In genomic region chr13:64420847-64421246, GRCm38 (mm10) we compare ENCODE assay signal across 21 mouse cellular contexts.
"Had no signal": no experiment of that assay in that cellular context is flagged by ENCODE, and none has a peak within 500 bp of the region (broad histone marks: within the 10 kb centered on the region; RNA-seq: fewer than 3 reads in every experiment).

No protein-coding gene starts in this region.

- H3K9me3 ChIP-seq: heart, embryonic 10.5 days; heart, embryonic 12.5 days; hindbrain, embryonic 10.5 days; hindbrain, embryonic 12.5 days; intestine, embryonic 15.5 days; limb, embryonic 13.5 days; limb, embryonic 15.5 days; liver, embryonic 12.5 days had no signal

- H3K4me3 ChIP-seq: heart, embryonic 10.5 days; heart, embryonic 12.5 days; hindbrain, embryonic 10.5 days; hindbrain, embryonic 12.5 days; intestine, embryonic 15.5 days; limb, embryonic 13.5 days; limb, embryonic 15.5 days; liver, embryonic 12.5 days had no signal

- H3K27ac ChIP-seq: heart, embryonic 10.5 days; hindbrain, embryonic 10.5 days; hindbrain, embryonic 12.5 days; hindbrain, embryonic 14.5 days; intestine, embryonic 15.5 days; limb, embryonic 13.5 days; limb, embryonic 15.5 days; liver, embryonic 14.5 days had no signal

- DNase-seq: gastrocnemius, postnatal 14 days; heart, adult 18-20 months; heart, postnatal 10 days; heart, postnatal 4 days; kidney, adult 18-20 months; kidney, adult 8-10 months; kidney, postnatal 10 days; kidney, postnatal 36 days; layer of hippocampus, adult 9-11 months; layer of hippocampus, postnatal 36 days; left cerebral cortex, postnatal 4 days had no signal

- H3K36me3 ChIP-seq: heart, embryonic 10.5 days; heart, embryonic 12.5 days; hindbrain, embryonic 10.5 days; hindbrain, embryonic 12.5 days; intestine, embryonic 15.5 days; limb, embryonic 13.5 days; limb, embryonic 15.5 days; liver, embryonic 12.5 days had no signal

- H3K9ac ChIP-seq: heart, embryonic 12.5 days; hindbrain, embryonic 12.5 days; hindbrain, embryonic 14.5 days; intestine, embryonic 15.5 days; limb, embryonic 13.5 days; limb, embryonic 15.5 days; liver, embryonic 12.5 days; liver, embryonic 14.5 days had no signal

- H3K4me1 ChIP-seq: hindbrain, embryonic 10.5 days; hindbrain, embryonic 12.5 days; limb, embryonic 15.5 days had no signal
